ENCODE assay signal across 21 mouse cellular contexts in genomic region chr7:135205111-135205510, GRCm38 (mm10). TPM values are rescaled to one million over a fixed set of nuclear protein-coding genes. Genes with fewer than 3 reads are reported as not detected.
DNase-seq lines count a peak whose midpoint lies in the region; ATAC-seq lines count a peak whose summit lies in the region.
"Had no signal": no experiment of that assay in that cellular context is flagged by ENCODE, and none has a peak within 500 bp of the region (broad histone marks: within the 10 kb centered on the region; RNA-seq: fewer than 3 reads in every experiment).

No protein-coding gene starts in this region.

- H3K27ac ChIP-seq in forebrain, embryonic 13.5 days, result no peak overlapping the region
- H3K27ac ChIP-seq: embryonic facial prominence, embryonic 13.5 days; stomach, embryonic 15.5 days had no signal

- no peak overlapping the region for H3K9ac ChIP-seq in forebrain, embryonic 13.5 days
- H3K9ac ChIP-seq: embryonic facial prominence, embryonic 13.5 days; liver, postnatal 0 days; stomach, embryonic 15.5 days had no signal

- no peak overlapping the region for H3K4me2 ChIP-seq in forebrain, embryonic 13.5 days
- H3K4me2 ChIP-seq: embryonic facial prominence, embryonic 13.5 days; midbrain, embryonic 11.5 days; stomach, embryonic 15.5 days had no signal

- H3K4me3 ChIP-seq in forebrain, embryonic 13.5 days, result no peak overlapping the region
- H3K4me3 ChIP-seq: embryonic facial prominence, embryonic 13.5 days; stomach, embryonic 15.5 days had no signal

- intact Hi-C loops in left cerebral cortex, postnatal 14 days (cut with DNase I), result no loop called here

- WGBS in forebrain, embryonic 13.5 days, result 83% methylated on average over 5 of the region's 5 CpGs

- ATAC-seq in forebrain, embryonic 13.5 days, result no peak
- ATAC-seq: liver, postnatal 0 days had no signal

- DNase-seq in left cerebral cortex, adult 18-20 months (ENCODE audit: low spot score in 2 of 2), result peak; percentile 61 to 64
- no peak for DNase-seq in left cerebral cortex, adult 11 months (ENCODE audit: low spot score)
- peak; percentile 56 to 68 for DNase-seq in frontal cortex, postnatal 36 days (ENCODE audit: low spot score in 2 of 2)
- peak; percentile 28 to 29 for DNase-seq in left cerebral cortex, postnatal 14 days (ENCODE audit: low spot score in 2 of 2)
- DNase-seq in right cerebral cortex, postnatal 14 days, result peak; percentile 36
- no peak for DNase-seq in cerebellum, postnatal 14 days
- DNase-seq in c-Kit-positive CD71-positive TER-119-positive erythroid progenitor cells, embryonic 14.5 days (ENCODE audit: low spot score), result no peak
- DNase-seq: adrenal gland, postnatal 36 days; gastrocnemius, postnatal 10 days; heart, postnatal 14 days; kidney, adult 2 months; liver, postnatal 0 days; spleen, adult 18-20 months; thymus, postnatal 36 days had no signal

- no peaks in the 10 kb centered on the region for H3K36me3 ChIP-seq in forebrain, embryonic 13.5 days (ENCODE audit: poor library complexity, severe bottlenecking)
- H3K36me3 ChIP-seq: embryonic facial prominence, embryonic 13.5 days; stomach, embryonic 15.5 days had no signal

- H3K4me1 ChIP-seq in forebrain, embryonic 13.5 days, result peaks cover 4% of the 10 kb centered on the region; the same call in 1 of the 2 replicates
- H3K4me1 ChIP-seq: embryonic facial prominence, embryonic 13.5 days; stomach, embryonic 15.5 days had no signal

- H3K9me3 ChIP-seq in forebrain, embryonic 13.5 days (replicated peaks), result no peaks in the 10 kb centered on the region
- H3K9me3 ChIP-seq: embryonic facial prominence, embryonic 13.5 days; stomach, embryonic 15.5 days had no signal

- H3K27me3 ChIP-seq in forebrain, embryonic 13.5 days, result no peaks in the 10 kb centered on the region
- H3K27me3 ChIP-seq: embryonic facial prominence, embryonic 13.5 days; stomach, embryonic 15.5 days had no signal

RNA-seq across cellular contexts. Expression of gene Nps, which starts 53.4 kb away (rescaled TPM):
- total RNA-seq in left cerebral cortex, adult 18-20 months (2021), result not detected
- not detected for total RNA-seq in left cerebral cortex, postnatal 14 days (2021)
- polyA plus RNA-seq in forebrain, embryonic 13.5 days (2015; fragmentation: Nextera tagmentation; extraction: Ambion mirVana), result not detected in 2 replicates
- total RNA-seq: adrenal gland, postnatal 36 days; common myeloid progenitor, adult 5-6 weeks; gastrocnemius, postnatal 10 days; heart, adult 8-10 months; heart, postnatal 14 days had no signal
- polyA plus RNA-seq: kidney, adult 2 months; large intestine, adult 2 months; midbrain, embryonic 11.5 days; stomach, embryonic 15.5 days had no signal

Comparison
In these comparisons a context has a peak if more than half of its experiments do, and no peak if none do; other contexts are left out.
1. DNase-seq: peak in left cerebral cortex, adult 18-20 months (2 of 2), frontal cortex, postnatal 36 days (2 of 2), left cerebral cortex, postnatal 14 days (2 of 2) and right cerebral cortex, postnatal 14 days (single experiment); none in left cerebral cortex, adult 11 months (single experiment), cerebellum, postnatal 14 days (0 of 2) and c-Kit-positive CD71-positive TER-119-positive erythroid progenitor cells, embryonic 14.5 days (single experiment).